Mouse (Mus musculus) layer of hippocampus, adult 18-20 months (tissue): ENCODE results near the gene Olfr1293-ps. TPM values are rescaled to one million over a fixed set of nuclear protein-coding genes. Genes with fewer than 3 reads are reported as not detected.

Experiments used
- DNase-seq, 2 experiments: peaks; one replicate each; pipeline ENCODE4 v3.0.0; 2022; ENCODE audit warnings: low spot score in 2 of 2
- long read RNA-seq: library from polyadenylated mRNA; stranded (forward); transcript quantifications from one replicate; pipeline ENCODE4 v2.0.0, GENCODE M21; 2021
- total RNA-seq, 2 experiments: library from RNA; stranded (reverse); gene quantifications; 2 replicates each; pipeline ENCODE4 v1.2.3; 2021

Gene Olfr1293-ps
- total RNA-seq, result not detected
- long read RNA-seq, result 0 reads

DNA sequence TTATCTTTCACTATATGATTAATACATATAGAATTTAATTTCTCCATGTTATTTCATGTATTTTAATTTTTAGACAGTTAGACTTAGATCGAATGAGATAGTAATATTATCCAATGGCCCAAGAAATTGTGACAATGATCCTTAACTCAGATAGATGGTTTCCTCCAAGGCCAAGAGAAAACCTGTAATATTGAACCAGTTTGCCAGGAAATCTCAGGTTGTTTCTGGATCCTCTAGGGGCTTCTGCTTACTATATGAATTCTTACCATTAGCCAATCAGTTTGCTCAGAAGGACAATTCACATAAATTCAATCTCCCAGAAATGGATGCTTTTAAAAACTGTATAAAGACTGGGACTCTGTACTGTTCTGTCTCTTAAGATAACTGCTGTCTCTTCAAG is at the start of gene Olfr1293-ps:
Gene Olfr1293-ps, plus strand, starts transcription at position 301 of the 400 bp plus-strand sequence.
- no peak for DNase-seq

DNA sequence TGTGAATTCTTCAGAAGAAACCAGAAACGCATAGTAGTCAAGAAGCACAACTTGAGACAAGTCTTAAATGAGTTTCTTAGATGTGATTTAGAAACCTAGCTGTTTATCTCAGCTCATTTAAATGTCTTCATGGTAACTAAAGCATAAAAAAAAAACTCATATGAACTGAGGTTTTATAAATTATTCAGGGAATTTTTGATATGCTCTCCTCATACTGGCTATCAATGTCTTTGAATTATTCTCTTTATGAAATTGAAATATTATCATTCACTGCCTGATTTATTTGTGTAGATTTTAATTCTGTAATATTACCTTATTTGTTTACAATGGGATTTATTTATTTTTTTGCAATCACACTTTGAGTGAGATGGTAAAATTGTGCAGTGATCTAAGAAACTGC is 44.5 kb upstream of the Olfr1293-ps start, which contains the start of gene Olfr1289:
Gene Olfr1289, plus strand, starts transcription at position 301 of the 400 bp plus-strand sequence.
- no peak for DNase-seq

DNA sequence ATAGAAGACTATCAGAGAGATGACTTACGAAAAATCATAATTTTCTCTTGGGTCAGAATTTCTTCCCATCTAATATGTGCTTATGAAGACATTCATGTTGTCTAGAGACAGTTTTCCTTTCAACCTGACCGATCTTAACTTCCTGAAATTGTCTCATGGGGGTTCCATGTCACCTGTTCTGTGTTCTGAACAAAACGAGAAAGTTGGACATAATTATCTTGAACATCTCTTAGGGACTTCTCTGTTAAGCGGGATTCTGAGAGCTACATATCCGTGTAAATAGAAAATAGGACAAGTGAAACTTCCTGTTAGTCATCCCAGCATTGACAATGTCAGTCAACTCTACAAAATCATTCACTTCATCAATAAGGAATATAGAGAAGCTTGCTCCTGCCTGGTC is 31.3 kb upstream of the Olfr1293-ps start, which contains the start of gene Olfr1290:
Gene Olfr1290, minus strand, starts transcription at position 101 of the 400 bp plus-strand sequence.
- no peak for DNase-seq

DNA sequence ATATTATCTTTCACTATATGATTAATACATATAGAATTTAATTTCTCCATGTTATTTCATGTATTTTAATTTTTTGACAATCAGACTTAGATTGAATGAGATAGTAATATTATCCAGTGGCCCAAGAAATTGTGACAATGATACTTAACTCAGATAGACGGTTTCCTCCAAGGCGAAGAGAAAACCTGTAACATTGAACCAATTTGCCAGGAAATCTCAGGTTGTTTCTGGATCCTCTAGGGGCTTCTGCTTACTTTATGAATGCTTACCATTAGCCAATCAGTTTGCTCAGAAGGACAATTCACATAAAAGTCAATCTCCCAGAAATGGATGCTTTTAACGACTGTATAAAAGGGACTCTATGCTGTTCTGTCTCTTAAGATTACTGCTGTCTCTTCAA is 28.1 kb upstream of the Olfr1293-ps start, which contains the start of gene Olfr1291-ps1:
Gene Olfr1291-ps1, plus strand, starts transcription at position 301 of the 400 bp plus-strand sequence.
- DNase-seq, result no peak

DNA sequence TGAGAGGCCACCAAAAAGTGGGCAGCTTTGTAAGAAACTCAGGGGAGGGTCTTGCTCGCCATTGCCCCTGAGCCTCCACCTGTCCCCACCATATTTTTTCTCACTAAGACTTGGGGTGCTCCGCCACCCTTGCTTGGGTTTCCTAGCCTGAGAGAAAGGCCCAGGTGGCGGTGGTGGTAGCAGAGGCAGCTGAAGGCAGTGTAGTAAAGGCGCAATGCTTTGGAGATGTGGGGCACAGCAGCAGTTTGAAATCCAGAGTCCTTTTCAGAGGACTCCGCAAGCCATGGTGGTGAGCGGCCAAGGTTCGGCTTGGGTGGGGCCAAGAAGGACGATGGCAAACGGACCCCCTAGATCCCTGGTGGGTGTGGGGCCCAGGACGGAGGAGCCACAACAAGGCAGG is 7.6 kb upstream of the Olfr1293-ps start:
- no peak for DNase-seq

DNA sequence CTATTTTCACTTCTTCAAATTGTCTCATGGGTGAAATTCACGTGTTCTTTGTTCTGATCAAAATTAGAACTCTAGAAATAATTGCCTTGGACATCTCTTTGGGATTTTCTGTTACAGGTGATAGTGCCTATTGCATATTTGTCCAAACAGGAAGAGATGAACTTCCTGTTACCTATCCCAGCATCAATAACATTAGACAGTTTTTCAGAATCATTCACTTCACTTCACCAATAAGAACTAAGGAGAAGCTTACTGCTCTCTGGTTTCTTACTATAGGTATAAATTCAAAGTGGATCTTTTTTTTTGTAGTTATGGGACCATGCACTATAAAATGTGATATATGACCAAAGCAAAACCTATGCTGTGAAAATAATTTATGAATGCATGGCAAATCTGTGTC is 15.2 kb downstream of the Olfr1293-ps start, which contains the start of gene Olfr1294:
Gene Olfr1294, minus strand, starts transcription at position 101 of the 400 bp plus-strand sequence.
- DNase-seq, result no peak

DNA sequence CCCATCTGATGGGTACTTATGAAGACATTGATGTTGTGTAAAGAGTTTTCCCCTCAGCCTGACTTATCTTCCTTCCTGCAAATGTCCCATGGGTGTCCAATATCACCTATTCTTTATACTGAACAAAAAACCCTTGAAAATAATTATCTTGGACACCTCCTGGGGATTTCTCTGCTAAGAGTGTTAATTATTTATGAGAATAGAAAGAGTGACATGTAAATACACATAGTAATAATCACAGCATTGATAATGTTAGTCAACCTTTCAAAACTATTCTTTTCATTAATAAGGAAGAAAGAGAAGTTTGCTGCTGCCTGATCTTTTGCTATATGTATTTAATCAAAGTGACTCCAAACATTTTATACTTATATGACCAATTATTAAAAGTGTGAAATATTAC is 44.6 kb downstream of the Olfr1293-ps start, which contains the start of gene Olfr1295:
Gene Olfr1295, minus strand, starts transcription at position 101 of the 400 bp plus-strand sequence.
- no peak for DNase-seq

Other genes starting within 250 kb of the Olfr1293-ps start
- gene Olfr1278, start 235.1 kb upstream of the Olfr1293-ps start, total RNA-seq, result not detected
- gene Olfr1279, start 224.6 kb upstream of the Olfr1293-ps start, total RNA-seq, result not detected
- gene Olfr1280, start 211.2 kb upstream of the Olfr1293-ps start, total RNA-seq, result not detected
- gene Olfr1281, start 198.7 kb upstream of the Olfr1293-ps start, total RNA-seq, result not detected
- gene Olfr1282, start 189.1 kb upstream of the Olfr1293-ps start, total RNA-seq, result not detected
- not detected for gene Olfr1283, start 158.4 kb upstream of the Olfr1293-ps start, total RNA-seq
- gene Olfr1284, start 149.7 kb upstream of the Olfr1293-ps start, total RNA-seq, result not detected
- not detected for gene Olfr1286, start 102.1 kb upstream of the Olfr1293-ps start, total RNA-seq
- gene Olfr1287, start 76.1 kb upstream of the Olfr1293-ps start, total RNA-seq, result not detected
- not detected for gene Olfr1288, start 51.1 kb upstream of the Olfr1293-ps start, total RNA-seq
- gene Olfr1289, start 44.4 kb upstream of the Olfr1293-ps start, total RNA-seq, result not detected
- gene Olfr1290, start 31.4 kb upstream of the Olfr1293-ps start, total RNA-seq, result not detected
- gene Olfr1291-ps1, start 28.0 kb upstream of the Olfr1293-ps start, total RNA-seq, result not detected
- not detected for gene Olfr1294, start 15.1 kb downstream of the Olfr1293-ps start, total RNA-seq
- gene Olfr1295, start 44.5 kb downstream of the Olfr1293-ps start, total RNA-seq, result not detected
- not detected for gene Olfr1297, start 101.3 kb downstream of the Olfr1293-ps start, total RNA-seq
- gene Olfr1298, start 124.0 kb downstream of the Olfr1293-ps start, total RNA-seq, result not detected
- gene Olfr1299, start 136.2 kb downstream of the Olfr1293-ps start, total RNA-seq, result not detected
- not detected for gene Olfr1301, start 225.8 kb downstream of the Olfr1293-ps start, total RNA-seq